Mouse (Mus musculus) ES-Bruce4 (cell line): ENCODE results near the gene Pon2.

Experiments
- CTCF ChIP-seq: IDR thresholded peaks from one replicate; pipeline ENCODE4 v1.8.1; 2011; ENCODE audit warnings: low read depth, low read length
- POLR2A ChIP-seq: IDR thresholded peaks from one replicate; pipeline ENCODE4 v1.8.1; 2011; ENCODE audit warnings: low read length; ENCODE audit not compliant: insufficient read depth

GRCm38 (mm10) chr6:5309595-5310197, 11.4 kb upstream of the Pon2 start:
- no peak for TF ChIP-seq CTCF
- no peak for TF ChIP-seq POLR2A
